Mouse (Mus musculus) embryo, embryonic 10 days (tissue): Measurements from ENCODE around the gene 4930404N11Rik.

Experiments used
- DNase-seq: peaks from one replicate; pipeline ENCODE4 v3.0.0-alpha.2; 2015; ENCODE audit warnings: low spot score

Gene 4930404N11Rik

GRCm38 (mm10) chr10:81328386-81328785 is 37.2 kb downstream of the 4930404N11Rik start, which contains the start of gene Tbxa2r:
Gene Tbxa2r, plus strand, starts transcription at chr10:81328731.
- peak; percentile 64 for DNase-seq

- DNase-seq = peak; percentile 35
Observed at GRCm38 (mm10) chr10:81327959-81328358, 37.7 kb downstream of the 4930404N11Rik start.

GRCm38 (mm10) chr10:81326858-81327257 is 38.8 kb downstream of the 4930404N11Rik start:
- no peak for DNase-seq

- no peak for DNase-seq
Observed at GRCm38 (mm10) chr10:81325781-81326180, 39.8 kb downstream of the 4930404N11Rik start.

DNA sequence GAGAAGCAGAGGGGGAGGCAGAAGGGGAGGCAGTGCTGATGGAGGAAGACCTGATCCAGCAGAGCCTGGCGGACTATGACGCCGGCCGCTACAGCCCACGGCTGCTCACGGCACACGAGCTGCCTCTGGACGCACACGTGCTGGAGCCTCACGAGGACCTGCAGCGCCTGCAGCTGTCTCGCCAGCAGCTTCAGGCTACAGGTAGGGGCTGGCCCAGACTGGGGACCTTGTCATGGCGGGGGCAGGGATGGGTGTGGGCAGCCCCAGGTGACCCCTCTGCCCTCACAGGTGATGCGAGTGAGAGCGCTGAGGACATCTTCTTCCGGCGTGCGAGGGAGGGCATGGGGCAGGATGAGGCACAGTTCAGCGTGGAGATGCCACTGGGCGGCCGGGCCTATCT is 40.4 kb downstream of the 4930404N11Rik start:
- DNase-seq = no peak

GRCm38 (mm10) chr10:81323791-81324530 is 41.7 kb downstream of the 4930404N11Rik start:
- no peak for DNase-seq

- no peak for DNase-seq
Observed at GRCm38 (mm10) chr10:81323141-81323775, 42.4 kb downstream of the 4930404N11Rik start.

- no peak for DNase-seq
Observed at GRCm38 (mm10) chr10:81322444-81322843, 43.2 kb downstream of the 4930404N11Rik start.

- no peak for DNase-seq
Observed at GRCm38 (mm10) chr10:81321436-81321835, 44.2 kb downstream of the 4930404N11Rik start.

DNA sequence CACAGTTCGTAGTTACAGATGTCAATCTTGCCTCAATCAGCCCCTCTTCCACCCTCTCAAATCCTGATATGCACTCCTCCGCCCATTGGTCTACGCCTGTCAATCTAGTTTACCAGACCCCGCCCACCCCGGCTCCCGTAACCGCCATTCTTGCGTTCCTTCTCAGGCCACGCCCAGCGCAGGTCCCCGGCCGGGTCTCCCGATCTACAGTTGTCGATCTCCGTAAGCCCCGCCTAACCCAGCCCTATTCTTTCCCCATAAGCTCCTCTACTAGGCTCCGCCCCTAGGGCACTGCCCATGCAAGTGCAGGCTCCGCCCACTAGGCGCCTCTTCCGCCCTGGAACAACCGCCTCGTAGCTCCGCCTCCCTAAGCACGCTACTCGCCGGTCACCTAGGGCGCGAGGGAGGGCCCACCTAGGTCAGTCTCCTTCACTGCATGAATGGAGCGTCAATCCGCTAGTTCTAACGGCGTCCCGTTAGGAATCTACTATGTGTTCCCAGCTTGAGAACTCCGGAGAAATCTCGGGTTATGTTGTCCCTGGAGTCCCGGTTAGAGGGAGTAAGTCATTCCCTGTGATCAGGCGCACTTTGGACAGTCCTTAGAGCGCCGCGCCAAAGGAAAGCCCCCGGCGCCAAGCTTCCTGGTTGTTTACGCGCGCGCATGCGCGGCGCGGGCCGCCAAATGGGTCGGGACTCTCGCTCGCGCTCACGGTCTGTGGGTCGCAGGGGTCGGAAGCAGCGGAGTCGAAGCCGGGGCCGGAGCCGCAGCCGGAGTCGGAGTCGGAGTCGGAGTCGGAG is 44.9 kb downstream of the 4930404N11Rik start, which contains the start of gene Cactin:
Gene Cactin, plus strand, starts transcription at position 554 of the 798 bp plus-strand sequence.
- peak; percentile 100 for DNase-seq

DNA sequence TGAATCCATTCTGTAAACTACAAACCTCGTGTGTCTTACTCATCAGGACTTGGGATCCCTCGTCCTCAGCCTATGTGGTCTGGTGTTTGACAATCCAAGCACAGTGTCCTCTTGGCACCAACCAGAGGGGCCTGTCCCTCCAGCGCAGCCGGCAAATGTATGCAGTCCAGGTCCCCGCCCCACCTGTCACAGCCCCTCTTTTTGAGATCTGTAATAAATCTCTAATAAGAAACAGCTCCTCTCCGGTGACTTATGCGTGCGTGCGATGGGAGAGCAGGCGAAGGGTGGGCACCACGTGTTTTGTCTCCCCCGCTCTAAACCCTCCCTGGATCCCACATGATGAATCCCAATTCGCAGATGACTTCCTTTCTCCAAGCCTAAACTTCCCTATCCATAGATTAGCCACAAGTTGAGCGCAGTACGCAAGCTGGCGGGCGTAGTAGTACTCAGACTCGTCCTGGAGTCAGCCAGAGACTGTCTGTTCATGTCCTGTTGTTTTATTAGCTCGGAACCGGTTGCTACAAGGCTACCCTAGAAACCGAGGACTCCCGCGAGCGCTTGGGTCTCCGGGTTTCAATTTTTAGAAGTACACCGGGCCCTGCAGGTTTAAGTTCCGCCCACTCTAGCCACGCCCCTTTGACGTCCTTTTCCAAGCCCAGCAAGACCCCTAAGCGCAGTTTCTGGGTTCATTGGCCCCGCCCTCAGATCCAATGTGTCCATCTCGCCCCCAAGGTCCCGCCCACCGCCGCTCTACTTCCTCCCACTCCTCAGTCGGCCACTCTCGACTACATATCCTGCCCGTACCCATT is 45.7 kb downstream of the 4930404N11Rik start:
- peak; percentile 99 for DNase-seq

- DNase-seq = no peak
Observed at GRCm38 (mm10) chr10:81319330-81319699, 46.3 kb downstream of the 4930404N11Rik start.

GRCm38 (mm10) chr10:81318589-81319329 is 46.9 kb downstream of the 4930404N11Rik start:
- DNase-seq = no peak

- peak; percentile 77 for DNase-seq
Observed at GRCm38 (mm10) chr10:81317273-81317672, 48.3 kb downstream of the 4930404N11Rik start.

DNA sequence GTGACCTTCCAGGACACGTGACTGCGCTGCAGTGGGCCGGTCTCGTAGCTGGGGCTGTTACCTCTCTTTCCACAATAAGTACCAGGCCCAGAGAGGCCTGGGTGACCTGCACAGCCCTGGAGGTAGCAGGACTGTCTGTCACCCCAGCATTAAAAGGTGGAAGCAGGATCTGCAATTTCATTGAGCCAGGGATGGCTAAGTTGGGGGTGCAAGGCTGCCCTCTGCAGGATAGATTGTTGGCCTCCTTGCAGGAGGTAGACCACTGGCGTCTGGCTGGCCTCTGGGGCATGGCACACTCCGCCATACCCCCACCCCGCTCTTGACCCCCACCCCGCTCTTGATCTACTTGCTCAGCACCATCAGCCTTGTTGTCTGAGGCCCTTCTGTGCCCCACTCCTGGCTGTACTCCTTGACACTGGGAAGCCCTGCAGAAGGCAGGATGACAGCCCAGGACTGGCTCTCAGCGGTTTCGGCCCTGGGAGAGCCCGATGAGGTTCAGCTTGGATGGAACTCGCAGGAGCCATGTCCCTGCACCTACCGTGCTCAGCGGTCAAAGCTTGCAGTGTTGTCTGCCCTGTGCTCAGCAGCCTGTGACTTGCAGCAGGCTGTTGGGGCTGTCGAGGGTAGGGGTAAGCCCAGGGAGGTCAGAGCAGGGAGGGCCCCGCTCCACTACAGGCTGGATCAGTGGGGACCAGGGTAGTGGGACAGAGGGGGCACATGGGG is 49.1 kb downstream of the 4930404N11Rik start:
- DNase-seq = peak; percentile 58

GRCm38 (mm10) chr10:81315587-81315986 is 50.0 kb downstream of the 4930404N11Rik start:
- DNase-seq = no peak

GRCm38 (mm10) chr10:81314201-81314600 is 51.4 kb downstream of the 4930404N11Rik start:
- DNase-seq = no peak

DNA sequence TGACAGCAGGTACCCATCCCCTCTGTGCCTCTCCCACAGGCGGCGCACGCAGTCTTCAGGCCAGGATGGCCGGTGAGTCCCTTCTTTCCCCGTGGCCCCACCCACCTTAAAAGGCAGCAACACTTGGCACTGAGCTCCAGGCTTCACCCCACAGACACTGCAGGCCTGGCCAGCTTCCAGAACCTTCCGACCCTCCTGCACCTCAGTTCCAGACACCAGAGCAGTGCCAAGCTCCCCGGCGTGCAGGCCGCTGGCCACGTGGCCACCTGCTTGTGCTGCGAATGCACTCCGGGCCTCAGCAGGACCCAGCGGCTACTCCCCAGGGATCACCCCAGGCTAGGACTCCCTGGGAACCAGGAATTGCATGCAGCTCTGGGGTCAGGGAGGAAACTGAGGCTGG is 52.0 kb downstream of the 4930404N11Rik start:
- no peak for DNase-seq
